Mouse (Mus musculus) lung, postnatal 14 days (tissue): ENCODE results near the gene Abca1.

Experiments used
- DNase-seq: peaks from one replicate; pipeline ENCODE4 v3.0.0; 2021

The Abca1 gene

GRCm38 (mm10) chr4:52986266-52986665, 173.4 kb downstream of the Abca1 start:
- no peak for DNase-seq

- no peak for DNase-seq
Measured at GRCm38 (mm10) chr4:52985216-52985615, 174.5 kb downstream of the Abca1 start.
